Mouse (Mus musculus): ENCODE measurements around the gene Thoc3. TPM values are rescaled to one million over a fixed set of nuclear protein-coding genes. Genes with fewer than 3 reads are reported as not detected.

Gene Thoc3
- 47.3 and 55.4 TPM in 2 replicates for polyA plus RNA-seq (2015; fragmentation: Nextera tagmentation; extraction: Ambion mirVana)

DNA sequence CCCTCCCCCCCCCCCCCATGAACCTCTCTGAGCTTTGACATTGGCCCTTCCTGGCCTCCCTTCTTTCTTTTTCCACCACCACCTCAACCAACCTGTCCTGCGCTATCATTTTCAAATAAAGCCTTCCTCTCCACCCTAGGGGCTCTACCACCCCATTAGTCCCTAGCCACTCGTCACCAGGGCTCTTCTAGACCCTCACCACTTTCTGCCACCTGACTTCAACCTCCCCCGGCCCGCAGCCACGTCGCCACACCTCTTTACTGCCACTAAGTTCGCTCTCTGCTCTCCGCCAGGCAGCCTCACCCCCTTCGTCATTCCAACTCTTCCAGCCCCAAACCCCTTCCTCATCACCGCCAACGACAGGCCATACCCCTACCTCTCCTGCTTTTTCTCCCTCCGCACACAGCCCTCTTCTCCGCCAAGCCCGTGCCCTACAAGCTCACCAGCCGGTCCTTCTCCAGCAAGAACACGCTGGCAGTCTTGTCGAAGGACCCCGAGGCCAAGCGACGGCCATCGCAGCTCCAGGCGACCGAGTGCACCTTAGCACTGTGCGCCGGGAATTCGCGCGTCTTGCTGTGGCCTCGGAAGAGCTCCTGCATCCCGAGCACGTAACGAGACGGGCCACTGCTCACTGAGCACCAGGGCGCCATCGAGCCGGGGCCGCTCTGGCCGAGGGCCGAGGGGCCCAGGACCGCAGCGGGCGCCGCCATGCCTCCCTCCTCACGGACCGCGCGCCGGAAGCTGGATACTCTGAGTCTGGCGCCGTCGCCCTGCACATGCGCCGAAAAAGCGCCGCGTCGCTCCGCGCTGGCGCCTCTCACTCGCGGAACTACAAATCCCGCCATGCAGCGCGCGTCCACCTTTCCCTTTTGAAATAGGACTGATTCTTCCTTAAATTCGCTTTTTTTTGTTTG, at the start of gene Thoc3:
TSS of gene Thoc3 (minus strand) at position 752 of the 914 bp plus-strand sequence.

GRCm38 (mm10) chr13:54503604-54504521, 35.2 kb upstream of the Thoc3 start, which contains the start of gene Simc1:
Simc1 (plus strand) TSS chr13:54503779.

Other genes with a start within 250 kb of the Thoc3 start
- gene Cplx2, start 97.5 kb downstream of the Thoc3 start, polyA plus RNA-seq (2015; fragmentation: Nextera tagmentation; extraction: Ambion mirVana) = 2.5 and 2.7 TPM in 2 replicates
- 2.9 and 3.0 TPM in 2 replicates for gene Simc1, start 34.9 kb upstream of the Thoc3 start, polyA plus RNA-seq (2015; fragmentation: Nextera tagmentation; extraction: Ambion mirVana)
- gene 4833439L19Rik, start 96.6 kb upstream of the Thoc3 start, polyA plus RNA-seq (2015; fragmentation: Nextera tagmentation; extraction: Ambion mirVana) = 95.0 and 99.7 TPM in 2 replicates
- 13.6 and 14.4 TPM in 2 replicates for gene Arl10, start 106.2 kb upstream of the Thoc3 start, polyA plus RNA-seq (2015; fragmentation: Nextera tagmentation; extraction: Ambion mirVana)
- 37.0 and 40.0 TPM in 2 replicates for gene Nop16, start 121.2 kb upstream of the Thoc3 start, polyA plus RNA-seq (2015; fragmentation: Nextera tagmentation; extraction: Ambion mirVana)
- gene Higd2a, start 121.4 kb upstream of the Thoc3 start, polyA plus RNA-seq (2015; fragmentation: Nextera tagmentation; extraction: Ambion mirVana) = 214 and 221 TPM in 2 replicates
- 107 and 125 TPM in 2 replicates for gene Cltb, start 142.5 kb upstream of the Thoc3 start, polyA plus RNA-seq (2015; fragmentation: Nextera tagmentation; extraction: Ambion mirVana)
- 60.8 and 67.5 TPM in 2 replicates for gene Faf2, start 152.9 kb upstream of the Thoc3 start, polyA plus RNA-seq (2015; fragmentation: Nextera tagmentation; extraction: Ambion mirVana)
- gene Rnf44, start 225.1 kb upstream of the Thoc3 start, polyA plus RNA-seq (2015; fragmentation: Nextera tagmentation; extraction: Ambion mirVana) = 54.0 and 56.8 TPM in 2 replicates
- gene Cdhr2, start 232.6 kb upstream of the Thoc3 start, polyA plus RNA-seq (2015; fragmentation: Nextera tagmentation; extraction: Ambion mirVana) = 0.02 and 0.04 TPM in 2 replicates